Mouse (Mus musculus) kidney, embryonic 16.5 days (tissue): ENCODE data around the gene Pitpnm2. TPM values are rescaled to one million over a fixed set of nuclear protein-coding genes. Genes with fewer than 3 reads are reported as not detected.

ENCODE experiments used
- ATAC-seq: fragments of 200-750 bp; cut with Nextera tagmentation; 2 replicates; pipeline ENCODE4 v1.8.0; 2017; ENCODE audit warnings: moderate TSS enrichment; ENCODE audit not compliant: low FRiP score, low TSS enrichment
- H3K27ac ChIP-seq: fragments of 300-500 bp; sonication (generic); 2 replicates; pipeline ENCODE4 v1.5.1; 2014; ENCODE audit warnings: low read length
- H3K27me3 ChIP-seq: fragments of 300-500 bp; sonication (generic); 2 replicates; pipeline ENCODE4 v1.6.1; 2014; ENCODE audit warnings: low read length, control low read depth, mixed read lengths; ENCODE audit not compliant: insufficient read depth
- H3K36me3 ChIP-seq: fragments of 300-500 bp; sonication (generic); 2 replicates; pipeline ENCODE4 v1.6.1; 2014; ENCODE audit warnings: low read length, control low read depth, mixed read lengths; ENCODE audit not compliant: insufficient read depth
- H3K4me1 ChIP-seq: fragments of 300-500 bp; sonication (generic); 2 replicates; pipeline ENCODE4 v1.6.1; 2014; ENCODE audit warnings: low read length, control low read depth, mixed read lengths; ENCODE audit not compliant: insufficient read depth
- H3K4me2 ChIP-seq: fragments of 300-500 bp; sonication (generic); replicated peaks from 2 replicates; pipeline ENCODE4 v1.6.1; 2014; ENCODE audit warnings: low read depth, low read length
- H3K4me3 ChIP-seq: fragments of 300-500 bp; sonication (generic); 2 replicates; pipeline ENCODE4 v1.5.1; 2014; ENCODE audit warnings: mild to moderate bottlenecking, low read length
- H3K9ac ChIP-seq: fragments of 300-500 bp; sonication (generic); replicated peaks from 2 replicates; pipeline ENCODE4 v1.6.1; 2014; ENCODE audit warnings: low read length
- H3K9me3 ChIP-seq: fragments of 300-500 bp; sonication (generic); 2 replicates; pipeline ENCODE4 v1.6.1; 2016; ENCODE audit warnings: low read length, control low read depth
- WGBS: fragments of 180-500 bp; shearing (Covaris S2); extraction: QIAGEN DNeasy Blood & Tissue Kit; methylation state at CpG from one replicate; pipeline ENCODE4 v1.1.7; 2014; 5-methylcytosine and 5-hydroxymethylcytosine counted together
- polyA plus RNA-seq: library from polyadenylated mRNA; unstranded; fragments of >200 nt; fragmentation: Nextera tagmentation; extraction: Ambion mirVana; gene quantifications from 2 replicates; pipeline ENCODE4 v1.2.1, GENCODE M21; 2015

The Pitpnm2 gene
- polyA plus RNA-seq, 1 experiment from 2014 or later: 4.1 TPM

DNA sequence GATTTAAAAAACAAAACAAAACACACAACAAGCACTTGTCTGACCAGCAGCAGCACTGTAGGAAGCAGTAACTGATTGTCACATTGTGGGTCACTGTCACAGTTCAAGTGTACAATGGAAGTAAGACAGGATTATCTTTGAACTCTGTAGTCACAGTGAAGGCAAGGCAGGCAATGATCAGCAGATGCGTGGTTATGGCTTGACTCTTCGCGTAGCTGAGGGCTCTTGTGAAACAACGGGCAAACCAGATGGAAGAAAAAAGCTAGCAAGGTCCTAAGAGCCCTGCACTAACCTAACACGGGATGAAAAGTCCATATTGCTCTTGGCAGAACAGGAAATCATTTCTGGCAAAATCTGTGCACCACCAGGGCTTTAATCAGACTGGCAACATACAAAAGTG lies 1.5 kb upstream of the Pitpnm2 start:
- Histone ChIP-seq H3K4me3 (no peak overlapping the region), H3K27ac (no peak overlapping the region), H3K4me1 (peaks cover 14% of the 10 kb centered on the region), H3K27me3 (no peaks in the 10 kb centered on the region), H3K9ac (no peak overlapping the region), H3K9me3 (no peaks in the 10 kb centered on the region), H3K36me3 (peaks cover 8% of the 10 kb centered on the region; the same call in 1 of the 2 replicates), H3K4me2 (no peak overlapping the region)
- WGBS: 84% methylated on average over 5 of the region's 5 CpGs
- ATAC-seq: no peak

DNA sequence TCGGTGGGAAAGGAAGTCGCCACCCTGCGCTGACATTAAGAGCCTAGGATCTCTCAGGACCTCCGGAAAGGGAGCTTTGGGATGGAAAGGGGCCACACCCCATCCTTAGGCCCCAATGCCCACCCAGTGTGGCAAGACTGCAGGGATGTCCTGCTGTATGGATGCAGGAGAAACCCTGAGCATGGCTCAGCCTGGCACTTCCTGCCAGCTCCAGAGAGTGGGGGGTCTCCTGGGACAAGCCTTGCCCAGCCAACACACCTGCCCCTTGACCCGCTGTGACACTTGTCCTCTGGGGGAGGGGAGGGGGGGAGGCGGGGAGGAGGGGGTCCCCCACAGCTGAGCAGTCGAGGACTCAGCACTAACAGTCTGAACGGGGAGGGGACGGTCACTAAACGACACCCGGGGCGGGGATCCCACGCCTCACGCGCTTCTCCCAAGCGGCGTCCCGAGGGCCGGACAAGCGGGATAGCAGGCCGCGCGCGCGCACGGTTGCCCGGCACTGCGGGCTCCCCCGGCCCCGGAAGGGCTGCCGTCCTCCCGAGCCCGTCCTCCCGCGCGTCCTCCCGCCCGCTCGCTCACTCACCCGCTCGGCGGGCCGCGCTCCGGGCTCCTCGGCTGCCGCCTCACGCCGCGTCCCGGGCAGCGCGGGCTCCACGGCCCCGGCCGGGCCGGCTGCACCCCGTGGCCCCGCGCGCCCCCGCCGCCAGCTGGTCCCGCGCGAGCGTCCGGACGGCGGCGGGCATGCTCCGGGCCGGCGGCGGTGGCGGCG lies 531 bp downstream of the Pitpnm2 start:
- H3K9me3 ChIP-seq: no peaks in the 10 kb centered on the region
- H3K27me3 ChIP-seq: no peaks in the 10 kb centered on the region
- peak overlapping the region; percentile 67 for H3K4me3 ChIP-seq
- ATAC-seq: peak; percentile 62
- peak overlapping the region; percentile 80 for H3K27ac ChIP-seq
- peaks cover 14% of the 10 kb centered on the region for H3K4me1 ChIP-seq
- peak overlapping the region; percentile 85 for H3K4me2 ChIP-seq
- 0 out of 2 replicates have a peak, but pooled peaks cover 4% of the 10 kb centered on the region for H3K36me3 ChIP-seq
- 2% methylated on average over 47 of the region's 77 CpGs for WGBS
- H3K9ac ChIP-seq: peak overlapping the region; percentile 87

DNA sequence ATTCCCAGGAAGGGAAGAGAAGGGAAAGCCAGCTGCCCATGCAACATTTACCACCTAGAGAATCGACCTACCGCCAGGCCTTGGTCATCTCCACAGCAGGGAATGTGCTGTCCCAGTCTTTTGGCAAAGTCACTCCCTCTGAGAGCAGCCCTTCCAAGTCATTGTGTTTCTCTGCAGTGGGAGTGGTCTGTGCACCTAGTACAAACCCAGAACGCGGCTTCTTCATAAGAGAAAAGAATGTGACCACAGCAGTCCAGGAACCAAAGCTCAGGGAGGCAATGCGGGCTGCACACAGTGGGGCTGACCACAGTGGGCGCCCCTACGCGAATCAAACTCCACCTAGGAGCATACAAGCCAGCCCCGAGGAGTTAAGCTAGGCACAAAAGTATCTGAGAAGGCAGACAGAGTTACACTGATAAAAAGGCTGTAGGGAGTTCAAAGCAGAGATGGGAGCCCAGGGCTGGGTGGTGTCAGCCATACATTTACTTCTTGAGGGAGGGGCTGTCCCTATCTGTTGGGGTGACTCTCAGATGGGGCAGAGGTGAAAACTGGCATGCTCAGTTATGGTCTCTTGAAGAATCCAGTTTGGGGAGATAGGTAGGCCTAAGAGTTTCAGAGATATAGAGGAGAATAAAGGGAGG lies 1.5 kb downstream of the Pitpnm2 start:
- Histone ChIP-seq H3K36me3 (no peaks in the 10 kb centered on the region), H3K4me1 (peaks cover 14% of the 10 kb centered on the region), H3K27me3 (no peaks in the 10 kb centered on the region), H3K4me2 (peak overlapping the region; percentile 85), H3K27ac (peak overlapping the region; percentile 80), H3K4me3 (peak overlapping the region; percentile 67), H3K9ac (peak overlapping the region; percentile 87; the same call in 1 of the 2 replicates), H3K9me3 (no peaks in the 10 kb centered on the region)
- ATAC-seq: no peak
- WGBS: 47% methylated on average over 9 of the region's 9 CpGs

DNA sequence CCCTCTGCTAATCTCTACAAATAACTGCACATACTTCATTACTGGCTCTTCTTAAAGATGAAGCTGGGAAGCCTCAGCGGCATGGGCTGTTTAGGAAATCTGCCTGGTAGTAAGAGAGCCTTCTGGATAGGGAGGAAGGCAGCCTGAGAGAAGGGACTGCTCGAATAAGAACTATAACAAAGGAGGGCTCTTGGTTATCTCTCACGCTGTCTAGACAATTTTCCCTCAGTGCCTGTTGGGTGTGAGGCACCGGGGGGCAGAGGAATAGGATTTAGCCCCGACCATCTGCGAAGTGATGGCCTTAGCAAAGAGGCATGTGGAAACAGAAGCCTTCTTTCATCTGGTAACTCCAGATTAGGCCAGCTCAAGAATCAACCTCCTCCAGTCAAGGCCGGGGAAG lies 2.3 kb downstream of the Pitpnm2 start:
- ATAC-seq: no peak
- Histone ChIP-seq H3K4me1 (peaks cover 14% of the 10 kb centered on the region), H3K27me3 (no peaks in the 10 kb centered on the region), H3K36me3 (no peaks in the 10 kb centered on the region), H3K4me2 (peak overlapping the region; percentile 85; the same call in 1 of the 2 replicates), H3K9ac (no peak overlapping the region), H3K4me3 (no peak overlapping the region), H3K27ac (no peak overlapping the region), H3K9me3 (no peaks in the 10 kb centered on the region)
- 71% methylated on average over 7 of the region's 7 CpGs for WGBS

DNA sequence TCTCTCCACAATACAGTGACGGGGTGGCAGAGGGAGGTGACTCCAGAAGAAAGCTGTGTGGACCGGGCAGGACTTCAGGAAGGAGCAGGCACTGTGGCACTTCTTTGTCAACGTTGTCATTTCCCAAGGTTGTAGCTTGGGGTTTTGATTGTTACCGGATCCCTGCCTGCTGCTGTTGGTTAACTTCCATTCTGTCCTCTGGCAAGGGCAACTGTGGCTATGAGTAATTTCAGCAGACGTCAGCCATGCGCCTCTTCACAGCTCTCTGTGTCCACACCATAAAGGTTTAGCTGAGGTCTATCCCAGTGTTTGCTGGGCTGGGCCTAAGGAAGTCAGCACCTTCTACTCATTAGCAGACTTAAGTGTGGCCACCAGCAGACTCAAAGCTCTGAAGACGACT lies 4.7 kb downstream of the Pitpnm2 start:
- ATAC-seq: no peak

DNA sequence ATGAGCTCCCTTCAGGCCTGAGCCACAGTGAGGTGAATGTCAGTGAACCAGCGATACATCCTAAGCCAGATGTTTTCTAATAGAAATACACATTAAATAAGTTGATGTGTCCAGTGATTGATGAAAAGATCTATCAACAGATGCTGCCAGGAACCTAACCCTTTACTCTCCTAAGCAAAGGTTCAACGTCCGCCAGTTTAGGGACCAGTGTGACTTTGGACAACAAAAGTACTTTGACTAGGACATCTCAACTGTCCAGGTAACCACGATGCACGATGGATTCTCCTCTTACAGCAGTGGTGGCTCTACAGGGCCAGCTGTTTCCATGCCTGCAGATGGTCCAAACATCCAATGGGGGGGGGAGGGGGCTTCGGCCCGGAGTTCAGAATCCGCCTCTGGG lies 5.1 kb downstream of the Pitpnm2 start:
- Histone ChIP-seq H3K9ac (no peak overlapping the region), H3K4me1 (peaks cover 30% of the 10 kb centered on the region), H3K27me3 (no peaks in the 10 kb centered on the region), H3K36me3 (no peaks in the 10 kb centered on the region), H3K27ac (no peak overlapping the region), H3K4me2 (no peak overlapping the region), H3K4me3 (no peak overlapping the region), H3K9me3 (no peaks in the 10 kb centered on the region)
- no peak for ATAC-seq
- WGBS: 98% methylated on average over 8 of the region's 8 CpGs

More for the DNA sequence above, 4.7 kb downstream of the Pitpnm2 start:
- no peak overlapping the region for H3K9ac ChIP-seq
- 91% methylated on average over 7 of the region's 7 CpGs for whole genome bisulfite sequencing
- no peak overlapping the region for H3K27ac ChIP-seq
- H3K9me3 ChIP-seq: no peaks in the 10 kb centered on the region
- no peaks in the 10 kb centered on the region for H3K36me3 ChIP-seq
- H3K4me2 ChIP-seq: no peak overlapping the region
- H3K27me3 ChIP-seq: no peaks in the 10 kb centered on the region
- H3K4me1 ChIP-seq: peaks cover 30% of the 10 kb centered on the region
- H3K4me3 ChIP-seq: no peak overlapping the region

DNA sequence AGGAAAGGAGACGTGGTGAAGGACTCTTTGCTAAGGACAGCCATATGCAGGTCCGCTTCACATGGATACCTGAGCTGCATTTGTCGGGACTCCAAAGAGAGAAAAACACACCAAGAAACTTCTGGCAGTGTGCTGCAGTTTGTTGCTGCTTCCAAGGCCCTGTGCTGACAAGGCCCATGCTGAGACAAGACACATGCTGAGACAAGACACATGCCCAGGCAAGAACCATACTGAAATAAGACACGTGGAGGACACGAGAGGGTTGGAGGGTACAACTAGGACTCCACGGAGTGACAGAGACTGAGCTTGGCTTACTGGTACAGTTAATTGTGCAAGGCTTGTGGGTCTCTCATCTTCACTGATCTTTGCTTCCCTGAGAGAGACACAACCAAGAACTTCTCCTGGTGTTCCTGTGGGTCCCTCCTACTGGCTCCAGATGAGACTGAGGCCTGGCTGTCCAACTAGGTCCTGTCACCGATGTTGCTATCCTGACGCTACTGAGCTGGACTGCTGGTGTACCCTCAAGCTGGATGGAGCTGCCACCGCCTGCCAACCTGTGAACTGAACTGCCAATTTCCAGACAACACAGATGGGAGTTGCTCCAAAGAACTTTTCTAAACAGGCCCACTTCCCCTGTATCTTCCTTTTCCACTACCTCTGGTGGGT lies 6.2 kb downstream of the Pitpnm2 start:
- Histone ChIP-seq H3K4me3 (no peak overlapping the region), H3K9me3 (no peaks in the 10 kb centered on the region), H3K36me3 (no peaks in the 10 kb centered on the region), H3K27me3 (no peaks in the 10 kb centered on the region), H3K4me2 (no peak overlapping the region), H3K27ac (no peak overlapping the region), H3K4me1 (peaks cover 25% of the 10 kb centered on the region), H3K9ac (no peak overlapping the region)
- 84% methylated on average over 9 of the region's 9 CpGs for WGBS
- ATAC-seq: no peak

DNA sequence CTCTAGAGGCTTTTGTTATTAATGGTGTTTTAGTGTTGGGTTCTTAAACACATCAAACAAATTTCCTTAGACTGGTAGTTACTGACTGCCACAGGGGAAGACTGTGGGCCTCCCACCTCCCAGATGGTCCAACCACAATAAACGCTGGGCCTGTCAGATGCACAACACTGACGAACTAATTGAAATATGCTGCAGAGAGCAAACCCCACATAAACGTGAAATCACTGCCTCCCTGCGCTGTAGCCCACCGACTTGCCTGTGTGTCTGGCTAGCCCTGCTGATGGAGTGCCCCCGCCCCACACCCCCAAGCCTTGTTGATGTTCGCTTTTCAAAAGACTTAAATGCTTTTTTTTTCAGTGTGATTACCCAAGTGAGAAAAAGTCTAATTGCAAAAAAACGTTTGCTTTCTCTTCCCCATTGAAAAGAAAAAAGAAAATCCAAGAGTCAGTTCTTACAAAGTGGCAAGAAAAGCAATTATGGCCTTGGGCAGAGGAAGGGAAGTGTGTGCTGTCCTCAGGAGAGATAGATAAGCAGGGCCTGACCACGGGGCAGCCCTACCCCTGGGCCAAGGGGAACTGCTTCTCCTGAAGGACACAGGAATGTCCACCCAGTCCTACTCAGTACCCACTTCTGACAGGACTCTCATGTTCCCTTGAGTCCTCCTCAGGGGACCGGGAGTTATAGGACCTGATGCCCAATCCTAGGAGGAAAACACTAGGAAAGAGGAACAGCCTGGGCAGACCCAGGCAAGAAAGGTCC lies 7.7 kb downstream of the Pitpnm2 start:
- Histone ChIP-seq H3K27ac (no peak overlapping the region), H3K9me3 (no peaks in the 10 kb centered on the region), H3K27me3 (no peaks in the 10 kb centered on the region), H3K4me1 (peaks cover 20% of the 10 kb centered on the region), H3K36me3 (no peaks in the 10 kb centered on the region), H3K4me2 (peak overlapping the region; percentile 17; the same call in 1 of the 2 replicates), H3K4me3 (no peak overlapping the region), H3K9ac (0 out of 2 replicates have a peak overlapping the region, but pooled peaks have one; percentile 2)
- peak; percentile 43; the same call in 1 of the 2 replicates for ATAC-seq
- WGBS: 28% methylated on average over 10 of the region's 10 CpGs

DNA sequence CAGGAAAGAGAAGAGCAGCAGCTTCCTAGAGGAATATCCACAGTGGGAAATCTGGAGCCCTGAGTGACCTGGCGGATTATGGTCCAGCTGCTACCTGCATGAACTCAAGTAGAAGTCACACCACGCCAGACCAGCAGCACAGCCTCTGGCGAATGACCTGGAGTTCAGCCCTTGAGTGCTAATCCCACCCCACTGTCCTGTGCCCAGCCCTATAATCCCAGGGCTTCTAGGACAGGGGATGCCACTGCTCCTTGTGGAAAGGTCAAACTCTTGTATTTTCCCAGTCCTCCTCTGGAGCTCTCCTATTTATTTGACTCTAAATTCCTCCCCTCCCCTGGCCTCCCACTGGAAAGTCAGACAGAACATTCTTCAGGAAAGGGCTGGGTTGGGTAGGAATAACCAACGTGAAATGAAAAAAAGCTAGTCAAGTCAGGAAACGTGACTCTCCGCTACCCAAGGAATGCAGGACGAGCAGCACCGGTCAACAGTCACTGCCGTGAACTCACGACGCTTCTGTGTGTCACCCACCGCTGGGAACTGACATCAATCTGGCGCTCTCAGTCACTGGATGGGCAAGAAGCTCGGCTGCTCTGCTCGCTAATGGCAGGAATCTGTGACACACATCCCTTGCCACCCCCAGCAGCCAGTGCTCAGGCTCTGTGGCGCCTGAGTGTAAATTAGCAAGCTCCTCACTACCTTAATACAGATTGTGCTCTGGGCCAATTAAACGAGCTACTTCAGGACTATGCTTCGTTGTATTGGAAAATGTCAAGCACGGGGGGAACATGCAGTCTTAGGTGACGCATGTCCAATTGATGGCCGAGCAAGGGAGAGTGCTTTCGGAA lies 8.5 kb downstream of the Pitpnm2 start:
- Histone ChIP-seq H3K27ac (no peak overlapping the region; the same call in 1 of the 2 replicates), H3K4me3 (no peak overlapping the region), H3K36me3 (no peaks in the 10 kb centered on the region), H3K27me3 (no peaks in the 10 kb centered on the region), H3K9ac (no peak overlapping the region), H3K9me3 (no peaks in the 10 kb centered on the region), H3K4me2 (peak overlapping the region; percentile 17), H3K4me1 (peaks cover 28% of the 10 kb centered on the region)
- 18% methylated on average over 22 of the region's 22 CpGs for WGBS
- ATAC-seq: peak; percentile 32
